Mouse (Mus musculus) forebrain, embryonic 16.5 days (tissue): ENCODE results near the gene Wscd1. TPM values are rescaled to one million over a fixed set of nuclear protein-coding genes. Genes with fewer than 3 reads are reported as not detected.

Experiments
- ATAC-seq: fragments of 200-750 bp; cut with Nextera tagmentation; 2 replicates; pipeline ENCODE4 v1.8.0; 2017; ENCODE audit warnings: mild to moderate bottlenecking, moderate library complexity
- H3K27ac ChIP-seq: fragments of 300-500 bp; sonication (generic); 2 replicates; pipeline ENCODE4 v1.5.1; 2014; ENCODE audit warnings: low read length, control low read depth
- H3K27me3 ChIP-seq: fragments of 300-500 bp; sonication (generic); replicated peaks from 2 replicates; pipeline ENCODE4 v1.6.1; 2014; ENCODE audit warnings: low read length; ENCODE audit not compliant: control insufficient read depth, insufficient read depth
- H3K36me3 ChIP-seq: fragments of 300-500 bp; sonication (generic); 2 replicates; pipeline ENCODE4 v1.6.1; 2014; ENCODE audit not compliant: control insufficient read depth, insufficient read depth
- H3K4me1 ChIP-seq: fragments of 300-500 bp; sonication (generic); replicated peaks from 2 replicates; pipeline ENCODE4 v1.6.1; 2014; ENCODE audit warnings: low read length; ENCODE audit not compliant: control insufficient read depth, insufficient read depth
- H3K4me2 ChIP-seq: fragments of 300-500 bp; sonication (generic); 2 replicates; pipeline ENCODE4 v1.6.1; 2014; ENCODE audit warnings: mild to moderate bottlenecking, low read length, control low read depth
- H3K4me3 ChIP-seq: fragments of 300-500 bp; sonication (generic); replicated peaks from 2 replicates; pipeline ENCODE4 v1.5.1; 2014; ENCODE audit warnings: mild to moderate bottlenecking, low read length, control low read depth
- H3K9ac ChIP-seq: fragments of 300-500 bp; sonication (generic); replicated peaks from 2 replicates; pipeline ENCODE4 v1.6.1; 2014; ENCODE audit warnings: low read depth, low read length, control low read depth
- H3K9me3 ChIP-seq: fragments of 300-500 bp; sonication (generic); 2 replicates; pipeline ENCODE4 v1.6.1; 2016; ENCODE audit warnings: low read length; ENCODE audit not compliant: control insufficient read depth
- WGBS: fragments of 180-500 bp; shearing (Covaris S2); extraction: QIAGEN DNeasy Blood & Tissue Kit; methylation state at CpG from one replicate; pipeline ENCODE4 v1.1.7; 2014; 5-methylcytosine and 5-hydroxymethylcytosine counted together
- polyA plus RNA-seq: library from polyadenylated mRNA; unstranded; fragments of >200 nt; fragmentation: Nextera tagmentation; extraction: Ambion mirVana; gene quantifications from 2 replicates; pipeline ENCODE4 v1.2.1, GENCODE M21; 2015

Wscd1 gene
- polyA plus RNA-seq, 1 experiment from 2014 or later = 59.4 TPM

- H3K27me3 ChIP-seq = no peaks in the 10 kb centered on the region
- H3K4me1 ChIP-seq = peaks cover 15% of the 10 kb centered on the region
- no peak overlapping the region for H3K9ac ChIP-seq
- H3K36me3 ChIP-seq = no peaks in the 10 kb centered on the region
- no peak for ATAC-seq
- no peak overlapping the region for H3K27ac ChIP-seq
- H3K9me3 ChIP-seq = no peaks in the 10 kb centered on the region
- H3K4me2 ChIP-seq = no peak overlapping the region
- 87% methylated on average over 2 of the region's 2 CpGs for WGBS
- H3K4me3 ChIP-seq = no peak overlapping the region
Measured at GRCm38 (mm10) chr11:71764743-71765142, 15.0 kb downstream of the Wscd1 start.

GRCm38 (mm10) chr11:71765335-71765734 is 15.6 kb downstream of the Wscd1 start:
- Histone ChIP-seq H3K4me2 (no peak overlapping the region), H3K9ac (no peak overlapping the region), H3K27ac (no peak overlapping the region), H3K36me3 (no peaks in the 10 kb centered on the region), H3K27me3 (no peaks in the 10 kb centered on the region), H3K4me3 (no peak overlapping the region), H3K4me1 (peaks cover 15% of the 10 kb centered on the region), H3K9me3 (no peaks in the 10 kb centered on the region)
- WGBS = 74% methylated on average over 6 of the region's 6 CpGs
- no peak for ATAC-seq

GRCm38 (mm10) chr11:71766380-71766779 is 16.7 kb downstream of the Wscd1 start:
- no peaks in the 10 kb centered on the region for H3K36me3 ChIP-seq
- H3K4me1 ChIP-seq = peaks cover 15% of the 10 kb centered on the region

GRCm38 (mm10) chr11:71767726-71768125 is 18.0 kb downstream of the Wscd1 start:
- H3K4me2 ChIP-seq = no peak overlapping the region
- no peaks in the 10 kb centered on the region for H3K36me3 ChIP-seq
- ATAC-seq = no peak
- H3K27me3 ChIP-seq = no peaks in the 10 kb centered on the region
- peaks cover 10% of the 10 kb centered on the region for H3K4me1 ChIP-seq
- H3K9ac ChIP-seq = no peak overlapping the region
- no peak overlapping the region for H3K4me3 ChIP-seq
- no peak overlapping the region for H3K27ac ChIP-seq
- no peaks in the 10 kb centered on the region for H3K9me3 ChIP-seq
- 53% methylated on average over 3 of the region's 3 CpGs for WGBS

More at GRCm38 (mm10) chr11:71766380-71766779, 16.7 kb downstream of the Wscd1 start:
- no peak for ATAC-seq
- 92% methylated on average over 1 of the region's 1 CpGs for WGBS
- no peak overlapping the region for H3K9ac ChIP-seq
- no peaks in the 10 kb centered on the region for H3K9me3 ChIP-seq
- H3K27ac ChIP-seq = no peak overlapping the region
- no peak overlapping the region for H3K4me2 ChIP-seq
- no peak overlapping the region for H3K4me3 ChIP-seq
- H3K27me3 ChIP-seq = no peaks in the 10 kb centered on the region

GRCm38 (mm10) chr11:71769744-71770143 is 20.0 kb downstream of the Wscd1 start:
- no peak overlapping the region for H3K4me2 ChIP-seq
- no peak overlapping the region for H3K9ac ChIP-seq
- no peak overlapping the region for H3K27ac ChIP-seq
- H3K4me3 ChIP-seq = no peak overlapping the region
- peaks cover 18% of the 10 kb centered on the region for H3K4me1 ChIP-seq
- no peaks in the 10 kb centered on the region for H3K27me3 ChIP-seq
- no peaks in the 10 kb centered on the region for H3K9me3 ChIP-seq
- WGBS = 67% methylated on average over 8 of the region's 8 CpGs
- H3K36me3 ChIP-seq = no peaks in the 10 kb centered on the region
- no peak for ATAC-seq

GRCm38 (mm10) chr11:71770479-71770878 is 20.8 kb downstream of the Wscd1 start:
- Histone ChIP-seq H3K36me3 (no peaks in the 10 kb centered on the region), H3K4me1 (peaks cover 18% of the 10 kb centered on the region), H3K9me3 (no peaks in the 10 kb centered on the region), H3K27ac (no peak overlapping the region), H3K27me3 (no peaks in the 10 kb centered on the region), H3K4me3 (no peak overlapping the region), H3K9ac (no peak overlapping the region), H3K4me2 (no peak overlapping the region)
- no peak for ATAC-seq
- WGBS = 60% methylated on average over 2 of the region's 2 CpGs

- Histone ChIP-seq H3K27ac (no peak overlapping the region), H3K27me3 (no peaks in the 10 kb centered on the region), H3K9ac (no peak overlapping the region), H3K4me1 (peaks cover 18% of the 10 kb centered on the region), H3K9me3 (no peaks in the 10 kb centered on the region), H3K36me3 (no peaks in the 10 kb centered on the region), H3K4me3 (no peak overlapping the region), H3K4me2 (no peak overlapping the region)
- no peak for ATAC-seq
- 83% methylated on average over 7 of the region's 7 CpGs for WGBS
Measured at GRCm38 (mm10) chr11:71771074-71771473, 21.4 kb downstream of the Wscd1 start.

GRCm38 (mm10) chr11:71772056-71772455 is 22.3 kb downstream of the Wscd1 start:
- H3K4me2 ChIP-seq = no peak overlapping the region
- H3K4me1 ChIP-seq = peaks cover 18% of the 10 kb centered on the region
- H3K4me3 ChIP-seq = no peak overlapping the region
- no peak overlapping the region for H3K9ac ChIP-seq
- H3K27ac ChIP-seq = no peak overlapping the region
- no peak for ATAC-seq
- 46% methylated on average over 6 of the region's 6 CpGs for WGBS
- peaks cover 3% of the 10 kb centered on the region; the same call in 1 of the 2 replicates for H3K36me3 ChIP-seq
- H3K9me3 ChIP-seq = no peaks in the 10 kb centered on the region
- no peaks in the 10 kb centered on the region for H3K27me3 ChIP-seq

- Histone ChIP-seq H3K9me3 (no peaks in the 10 kb centered on the region), H3K9ac (no peak overlapping the region), H3K4me2 (no peak overlapping the region), H3K4me1 (peaks cover 18% of the 10 kb centered on the region), H3K27ac (no peak overlapping the region), H3K36me3 (peaks cover 3% of the 10 kb centered on the region; the same call in 1 of the 2 replicates), H3K4me3 (no peak overlapping the region), H3K27me3 (no peaks in the 10 kb centered on the region)
- ATAC-seq = no peak
- WGBS = 40% methylated on average over 4 of the region's 4 CpGs
Measured at GRCm38 (mm10) chr11:71772802-71773201, 23.1 kb downstream of the Wscd1 start.
